Mouse (Mus musculus) olfactory bulb, adult 2 months (tissue): ENCODE data around the gene Klhdc7b. TPM values are rescaled to one million over a fixed set of nuclear protein-coding genes. Genes with fewer than 3 reads are reported as not detected.

Experiments used
- H3K27ac ChIP-seq: fragments of 200-500 bp; 2 replicates; pipeline ENCODE4 v1.5.1; 2012; ENCODE audit warnings: low read depth, low read length; ENCODE audit not compliant: insufficient read depth
- H3K4me1 ChIP-seq: fragments of 200-500 bp; 2 replicates; pipeline ENCODE4 v1.6.1; 2012; ENCODE audit warnings: low read length; ENCODE audit not compliant: control insufficient read depth, insufficient read depth
- H3K4me3 ChIP-seq: fragments of 200-500 bp; 2 replicates; pipeline ENCODE4 v1.5.1; 2012; ENCODE audit warnings: mild to moderate bottlenecking, low read depth, low read length, moderate library complexity; ENCODE audit not compliant: insufficient read depth
- CTCF ChIP-seq: fragments of 200-500 bp; IDR thresholded peaks from 2 replicates; pipeline ENCODE4 v1.5.1; 2012; ENCODE audit warnings: low read depth, mild to moderate bottlenecking, low read length, moderate library complexity; ENCODE audit not compliant: insufficient read depth
- POLR2A ChIP-seq: fragments of 200-500 bp; IDR thresholded peaks from 2 replicates; pipeline ENCODE4 v1.6.1; 2012; ENCODE audit warnings: mild to moderate bottlenecking, low read depth, low read length, moderate library complexity; ENCODE audit not compliant: insufficient read depth
- WGBS: fragments of 180-500 bp; shearing (Covaris S2); methylation state at CpG from one replicate; pipeline ENCODE4 v1.1.7; 2018; 5-methylcytosine and 5-hydroxymethylcytosine counted together
- polyA plus RNA-seq: library from polyadenylated mRNA; stranded (reverse); fragments of >200 nt; gene quantifications from 2 replicates; pipeline ENCODE4 v1.2.4, GENCODE M21; 2012; ENCODE audit warnings: low replicate concordance; ENCODE audit not compliant: missing spikeins, insufficient read depth, insufficient read length

The Klhdc7b gene
- polyA plus RNA-seq, 1 experiment: not detected

DNA sequence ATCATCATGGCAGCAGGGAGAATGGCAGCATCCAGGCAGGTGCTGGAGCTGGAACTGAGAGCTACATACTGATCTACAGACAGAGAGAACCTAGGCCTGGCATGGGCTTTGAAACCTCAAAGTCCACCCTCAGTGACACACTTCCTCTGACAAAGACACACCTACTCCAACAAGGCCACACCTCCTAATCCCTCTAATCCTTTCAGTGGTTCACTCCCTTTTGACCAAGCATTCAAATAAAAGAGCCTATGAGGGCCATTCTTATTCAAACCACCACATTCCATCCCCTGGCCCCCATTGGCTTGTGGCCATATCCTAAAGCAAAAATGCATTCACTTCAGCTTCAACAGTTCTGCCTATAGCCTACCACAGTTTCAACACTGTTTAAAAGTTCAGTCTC lies 22.0 kb downstream of the Klhdc7b start:
- no peak overlapping the region for H3K27ac ChIP-seq
- no peak overlapping the region for H3K4me3 ChIP-seq
- TF ChIP-seq CTCF: no peak
- no peak for TF ChIP-seq POLR2A
- no peaks in the 10 kb centered on the region for H3K4me1 ChIP-seq

- WGBS: 91% methylated on average over 24 of the region's 24 CpGs
- TF ChIP-seq POLR2A (no peak), CTCF (no peak)
- no peak within 1 kb of the TSS for H3K4me3 ChIP-seq
- H3K27ac ChIP-seq: no peak within 1 kb of the TSS
- H3K4me1 ChIP-seq: no peaks in the 10 kb centered on the region
Measured at GRCm38 (mm10) chr15:89410118-89410517, 25.4 kb downstream of the Klhdc7b start, which contains the start of gene Syce3. Gene Syce3 (minus strand): TSS chr15:89410503.

DNA sequence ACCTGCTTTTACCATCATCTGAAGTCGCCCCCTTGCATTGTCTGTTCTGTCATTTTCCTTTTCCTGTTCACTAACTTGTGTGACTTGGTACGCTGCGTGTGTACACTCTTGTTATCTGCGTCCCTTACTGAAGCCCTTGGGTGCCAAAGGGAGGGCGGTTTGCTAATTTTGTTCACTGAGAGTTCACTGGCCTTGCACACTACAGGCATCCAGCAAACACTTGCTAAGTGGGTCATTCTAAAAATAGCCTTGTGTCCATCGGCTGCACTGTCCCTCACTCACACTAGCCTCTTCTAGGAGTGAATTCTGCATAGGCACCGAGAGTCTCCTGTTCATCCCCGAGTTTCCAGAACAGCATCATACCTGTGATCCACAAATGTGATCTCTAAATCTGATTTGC lies 30.6 kb downstream of the Klhdc7b start:
- Histone ChIP-seq H3K4me1 (no peaks in the 10 kb centered on the region), H3K4me3 (no peak overlapping the region), H3K27ac (no peak overlapping the region)
- 77% methylated on average over 8 of the region's 8 CpGs for WGBS
- TF ChIP-seq CTCF (no peak), POLR2A (no peak)

DNA sequence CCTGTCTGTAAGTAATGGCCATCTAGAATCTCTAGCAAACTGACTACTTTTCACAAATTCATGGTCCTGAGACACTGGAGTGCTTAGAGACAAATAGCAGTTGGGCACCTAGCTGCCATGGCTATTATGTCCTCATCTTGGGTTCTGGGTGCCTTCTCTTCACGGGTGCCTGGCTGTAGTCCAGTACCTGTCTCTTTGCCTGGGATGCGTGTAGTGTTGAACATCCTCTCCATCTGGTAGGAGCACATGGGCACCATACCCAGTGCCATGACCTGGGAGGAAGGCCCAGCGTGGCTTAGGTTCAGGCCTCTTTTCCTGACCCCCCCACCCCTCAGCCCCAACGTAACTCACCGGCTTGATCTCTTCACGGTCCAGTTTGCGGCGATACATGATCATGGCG lies 37.2 kb downstream of the Klhdc7b start:
- TF ChIP-seq POLR2A: no peak
- TF ChIP-seq CTCF: no peak
- Histone ChIP-seq H3K27ac (no peak overlapping the region), H3K4me1 (no peaks in the 10 kb centered on the region), H3K4me3 (no peak overlapping the region)
- WGBS: 92% methylated on average over 9 of the region's 9 CpGs

- Histone ChIP-seq H3K27ac (no peak overlapping the region), H3K4me3 (no peak overlapping the region), H3K4me1 (no peaks in the 10 kb centered on the region)
- 81% methylated on average over 8 of the region's 8 CpGs for WGBS
- TF ChIP-seq POLR2A: no peak
- no peak for TF ChIP-seq CTCF
Measured at GRCm38 (mm10) chr15:89424621-89425020, 39.9 kb downstream of the Klhdc7b start.

DNA sequence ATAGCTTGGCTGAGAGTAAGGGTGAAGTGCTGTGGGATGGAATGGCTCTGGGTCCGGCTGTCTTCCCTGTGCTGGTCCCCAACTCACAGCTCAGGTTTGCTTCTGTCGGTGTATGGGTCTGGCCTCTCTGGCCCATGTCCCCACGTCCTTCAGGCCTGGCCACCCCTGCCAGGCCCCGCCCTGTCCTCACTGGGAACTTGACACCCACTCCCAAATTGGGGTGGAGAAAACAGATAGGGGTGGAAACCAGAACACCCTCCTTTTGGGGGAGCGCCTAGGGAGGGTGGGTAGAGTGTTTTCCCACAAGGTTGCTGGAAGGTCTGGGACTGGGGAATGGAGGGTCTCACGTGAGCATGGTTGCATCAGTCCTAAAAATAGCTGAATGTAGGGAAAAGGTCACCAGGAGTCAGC lies 41.0 kb downstream of the Klhdc7b start, which contains the start of gene Cpt1b:
Gene Cpt1b, minus strand, starts transcription at position 153 of the 411 bp plus-strand sequence.
- 63% methylated on average over 6 of the region's 6 CpGs for WGBS
- H3K4me1 ChIP-seq: no peaks in the 10 kb centered on the region
- H3K27ac ChIP-seq: no peak within 1 kb of the TSS
- TF ChIP-seq POLR2A (no peak), CTCF (no peak)
- H3K4me3 ChIP-seq: no peak within 1 kb of the TSS

DNA sequence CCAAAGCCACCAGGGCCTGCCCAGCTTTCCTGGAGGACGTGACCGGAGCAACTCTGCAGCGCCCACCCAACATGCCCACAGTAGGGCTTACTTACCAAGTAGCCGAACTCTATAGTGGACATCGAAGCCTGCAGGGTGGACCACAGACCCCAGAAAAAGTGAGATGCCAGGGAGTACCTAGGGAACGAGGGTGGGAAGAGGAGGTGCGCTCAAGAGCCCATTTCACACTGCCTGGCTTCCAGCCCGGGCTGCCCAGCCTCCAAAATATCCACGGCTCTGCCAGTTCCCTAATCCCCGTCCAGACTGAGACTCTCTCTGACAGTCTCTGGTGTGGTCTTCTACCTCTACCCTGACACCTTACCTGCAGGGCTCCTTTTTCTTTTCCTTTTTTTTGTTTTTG lies 42.0 kb downstream of the Klhdc7b start:
- no peaks in the 10 kb centered on the region for H3K4me1 ChIP-seq
- 81% methylated on average over 10 of the region's 10 CpGs for WGBS
- H3K4me3 ChIP-seq: no peak overlapping the region
- TF ChIP-seq CTCF (no peak), POLR2A (no peak)
- H3K27ac ChIP-seq: no peak overlapping the region

DNA sequence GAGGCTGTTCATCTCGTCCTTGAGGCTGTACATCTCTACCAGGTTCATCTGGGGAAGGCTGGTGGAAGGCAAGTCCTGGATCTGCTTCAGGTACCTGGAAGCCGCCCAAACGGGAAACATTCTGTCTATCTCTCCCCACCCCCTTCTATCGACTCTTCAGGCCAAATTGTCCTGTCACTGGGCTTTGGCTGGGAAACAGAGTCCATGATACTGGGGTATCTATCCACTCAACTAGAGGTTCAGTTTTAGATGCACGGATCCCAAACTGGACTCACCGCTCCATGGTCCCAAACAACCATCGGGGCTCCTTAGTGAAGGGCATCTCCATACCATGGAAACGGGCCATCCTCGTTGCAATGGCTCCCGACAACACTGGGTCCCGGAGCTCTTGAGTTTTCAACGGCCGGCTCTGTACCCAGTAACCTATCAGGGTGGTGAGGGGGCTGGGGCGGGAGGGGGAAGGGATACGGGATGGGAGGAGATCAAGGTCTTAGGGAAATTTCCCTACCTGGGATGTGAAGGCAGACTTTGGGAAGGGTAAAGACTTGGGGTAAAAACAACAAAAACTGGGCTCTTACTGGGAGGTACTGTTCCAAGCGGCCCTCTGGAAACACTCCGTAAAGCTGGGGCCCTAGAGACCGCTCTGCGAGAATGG lies 43.5 kb downstream of the Klhdc7b start:
- Histone ChIP-seq H3K4me3 (peak overlapping the region; percentile 87; the same call in 1 of the 2 replicates), H3K4me1 (no peaks in the 10 kb centered on the region), H3K27ac (no peak overlapping the region)
- 82% methylated on average over 19 of the region's 19 CpGs for WGBS
- TF ChIP-seq POLR2A (no peak), CTCF (no peak)

DNA sequence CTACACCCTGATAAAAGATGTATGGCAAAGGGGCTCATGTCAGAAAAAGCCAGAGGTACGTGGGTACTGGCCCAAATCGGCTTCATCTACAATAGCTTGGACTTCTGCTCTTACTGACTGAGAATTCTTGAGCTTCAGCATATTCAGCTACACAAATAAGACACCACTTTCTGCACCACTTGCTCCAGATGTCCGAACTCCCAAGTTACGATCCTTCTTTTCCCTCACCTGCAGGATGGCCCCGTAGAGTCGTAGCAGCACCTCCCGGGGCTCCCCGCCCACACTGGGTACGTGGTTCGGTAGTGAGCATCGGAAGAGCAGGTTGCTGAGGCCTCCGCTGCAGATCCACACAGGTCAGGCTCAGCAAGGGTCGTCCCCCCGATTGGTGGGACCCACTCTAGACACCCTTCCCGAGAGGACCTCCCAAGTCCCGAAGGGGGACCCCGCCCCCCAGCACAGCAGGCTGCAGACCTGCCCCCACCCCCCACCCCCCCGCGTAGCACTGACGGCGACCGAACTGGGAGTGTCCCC lies 44.2 kb downstream of the Klhdc7b start:
- 5% methylated on average over 22 of the region's 22 CpGs for WGBS
- Histone ChIP-seq H3K27ac (no peak overlapping the region), H3K4me3 (peak overlapping the region; percentile 87), H3K4me1 (no peaks in the 10 kb centered on the region)
- TF ChIP-seq POLR2A (no peak), CTCF (no peak)

DNA sequence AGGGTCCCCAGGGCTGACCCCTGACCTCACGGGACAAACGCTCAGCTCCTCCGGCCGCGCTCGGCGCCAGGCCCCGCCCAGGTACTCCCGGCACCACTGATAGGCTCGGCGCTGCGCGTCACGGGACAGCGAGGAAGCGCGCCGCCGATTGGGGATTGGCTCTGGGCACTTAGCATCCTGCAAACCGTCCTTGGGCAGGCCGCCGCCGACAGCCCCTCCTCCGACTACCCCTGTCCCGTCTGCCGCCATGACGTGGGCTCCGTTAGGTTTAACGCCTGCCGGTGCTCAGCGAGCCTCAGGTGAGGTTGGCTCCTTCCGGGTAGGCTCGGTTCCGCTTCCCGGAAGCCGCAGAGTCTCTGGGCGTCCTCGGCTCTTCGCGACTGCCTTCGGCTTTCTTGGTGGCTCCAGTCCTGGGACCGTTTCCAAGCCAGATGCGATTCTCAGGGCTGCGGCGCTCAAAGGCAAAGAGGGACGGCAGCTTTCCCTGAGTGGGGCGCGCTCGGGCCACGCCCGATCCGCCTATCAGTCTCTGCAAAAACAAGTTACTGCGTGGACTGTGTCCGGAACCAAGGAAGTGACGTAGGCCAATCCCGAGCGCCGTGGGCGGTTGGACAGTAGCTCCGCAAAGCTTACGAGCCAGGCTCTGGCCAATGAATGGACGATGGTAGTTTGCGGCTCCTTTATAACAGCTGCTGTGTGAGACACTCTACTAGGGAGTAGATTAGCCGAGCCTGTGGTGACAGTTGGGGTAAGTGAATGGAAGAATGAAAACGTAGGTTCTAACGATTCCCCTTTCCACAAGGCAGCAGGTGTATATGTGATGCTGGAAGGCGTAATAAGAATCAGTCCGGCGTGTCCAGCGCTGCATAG lies 44.9 kb downstream of the Klhdc7b start, which contains the start of the genes C730034F03Rik, Gm44502 and Chkb:
Gene C730034F03Rik, plus strand, starts transcription at position 238 of the 870 bp plus-strand sequence.
Gene Gm44502, minus strand, starts transcription at position 345 of the 870 bp plus-strand sequence.
Gene Chkb, minus strand, starts transcription at position 557 of the 870 bp plus-strand sequence.
- under 1% methylated on average over 70 of the region's 70 CpGs for WGBS
- no peak for TF ChIP-seq CTCF
- peak; percentile 81 for TF ChIP-seq POLR2A
- Histone ChIP-seq H3K27ac (peak within 1 kb of the TSS; percentile 81), H3K4me3 (peak within 1 kb of the TSS; percentile 87), H3K4me1 (no peaks in the 10 kb centered on the region)
